Mouse (Mus musculus): Measurements from ENCODE around the gene Zfand3.

DNA sequence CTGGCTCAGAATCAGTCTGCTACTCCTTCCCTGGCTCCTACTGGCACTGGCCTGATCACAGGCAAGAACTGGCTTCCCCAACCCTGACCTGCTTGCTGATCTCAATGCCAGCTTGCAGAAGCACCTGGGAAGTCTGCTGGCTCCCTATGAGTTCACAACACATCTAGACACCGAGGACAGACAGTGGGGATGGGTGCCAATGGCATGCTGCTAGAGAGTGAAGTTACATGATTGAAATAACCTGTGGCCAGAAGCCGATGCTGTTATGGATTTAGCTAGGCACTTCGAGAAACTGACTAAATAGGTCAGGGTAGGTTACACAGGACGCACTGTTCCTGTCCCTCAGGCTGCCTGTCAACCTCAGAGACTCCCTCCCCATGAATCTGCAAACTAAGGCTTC is 236.1 kb downstream of the Zfand3 start:
- no peak for TF ChIP-seq POLR2A (IDR thresholded peaks at IDR 0.05; ENCODE audit: insufficient read length, low read depth)
- TF ChIP-seq TCF12 (IDR thresholded peaks at IDR 0.05; ENCODE audit: insufficient read depth, poor library complexity, severe bottlenecking): no peak
- no peak for TF ChIP-seq MAX (IDR thresholded peaks at IDR 0.05; ENCODE audit: low read depth)
- TF ChIP-seq USF1 (IDR thresholded peaks at IDR 0.05; ENCODE audit: low read depth): no peak
- TF ChIP-seq E2F4 (IDR thresholded peaks at IDR 0.05; ENCODE audit: insufficient read depth): no peak
- no peak for TF ChIP-seq POLR2AphosphoS2 (IDR thresholded peaks at IDR 0.05; ENCODE audit: insufficient read length, low read depth)
- no peak for TF ChIP-seq MYOD1 (IDR thresholded peaks at IDR 0.05; ENCODE audit: control insufficient read depth in 1 of 3, insufficient read length in 2 of 3, low read depth in 2 of 3)
- no peak for TF ChIP-seq CEBPB (IDR thresholded peaks at IDR 0.05; ENCODE audit: insufficient read depth, poor library complexity, severe bottlenecking)
- TF ChIP-seq REST (IDR thresholded peaks at IDR 0.05; ENCODE audit: insufficient read depth, insufficient read length): no peak
- no peak for TF ChIP-seq TCF3 (IDR thresholded peaks at IDR 0.05; ENCODE audit: insufficient read length, low read depth)
